Mouse (Mus musculus): ENCODE results near the gene Fgf10. TPM values are rescaled to one million over a fixed set of nuclear protein-coding genes. Genes with fewer than 3 reads are reported as not detected.

Fgf10 gene
- polyA plus RNA-seq, 1 experiment from 2014 or later, result 1.3 TPM

DNA sequence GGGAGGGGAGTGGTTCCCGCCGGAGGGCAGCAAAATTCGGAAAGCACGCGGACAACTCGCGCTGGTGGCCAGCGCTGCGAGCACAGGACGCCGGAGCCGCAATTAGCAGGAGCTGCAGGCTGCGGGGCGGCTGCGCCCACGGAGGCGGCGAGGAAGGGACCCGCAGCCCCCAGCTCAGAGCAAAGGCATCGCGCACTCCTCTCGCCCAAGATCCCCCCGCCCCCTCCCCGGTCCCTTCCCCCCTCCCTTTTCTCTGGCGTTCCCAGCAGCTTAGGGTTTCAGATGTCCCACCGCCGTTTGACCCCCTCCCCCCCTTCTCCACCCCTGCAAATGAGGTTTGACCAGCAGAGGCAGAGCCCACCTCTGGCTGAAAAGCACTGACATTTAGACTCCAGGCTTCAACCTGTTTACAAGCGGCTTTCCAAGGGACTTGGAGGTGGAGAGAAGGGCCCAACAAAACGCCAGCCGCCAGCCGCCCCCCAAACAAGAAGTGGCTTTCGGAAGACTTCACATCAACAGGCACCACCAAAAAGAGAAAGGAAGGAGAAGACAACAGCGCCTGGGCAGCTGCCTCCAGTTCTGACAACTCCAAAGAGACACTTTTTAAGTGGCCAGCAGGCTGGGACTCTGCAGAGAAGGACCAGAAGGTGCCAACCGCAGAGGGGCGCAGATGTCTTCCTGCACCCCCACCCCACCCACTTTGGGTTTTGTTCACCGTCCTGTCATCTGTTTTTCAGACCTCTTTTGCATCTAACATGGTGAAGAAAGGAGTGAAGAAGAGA, 44.9 kb downstream of the Fgf10 start:
- H3K9ac ChIP-seq (ENCODE audit: low read depth, low read length), result peak overlapping the region; percentile 37
- H3K4me2 ChIP-seq (ENCODE audit: low read length), result peak overlapping the region; percentile 70
- no peak overlapping the region for H3K27ac ChIP-seq (ENCODE audit: low read length)
- H3K4me1 ChIP-seq (ENCODE audit: control insufficient read depth, insufficient read depth, low read length), result peaks cover 17% of the 10 kb centered on the region; the same call in 1 of the 2 replicates
- no peaks in the 10 kb centered on the region for H3K9me3 ChIP-seq (replicated peaks; ENCODE audit: control insufficient read depth, low read length, poor library complexity, severe bottlenecking)
- no peaks in the 10 kb centered on the region for H3K36me3 ChIP-seq (ENCODE audit: control insufficient read depth, insufficient read depth, low read length)
- peak overlapping the region; percentile 45 for H3K4me3 ChIP-seq (ENCODE audit: low read depth, low read length)
- H3K27me3 ChIP-seq (ENCODE audit: control insufficient read depth, insufficient read depth, low read depth, low read length), result peaks cover 13% of the 10 kb centered on the region
- under 1% methylated on average over 32 of the region's 36 CpGs for WGBS
- peak; percentile 83 for ATAC-seq

DNA sequence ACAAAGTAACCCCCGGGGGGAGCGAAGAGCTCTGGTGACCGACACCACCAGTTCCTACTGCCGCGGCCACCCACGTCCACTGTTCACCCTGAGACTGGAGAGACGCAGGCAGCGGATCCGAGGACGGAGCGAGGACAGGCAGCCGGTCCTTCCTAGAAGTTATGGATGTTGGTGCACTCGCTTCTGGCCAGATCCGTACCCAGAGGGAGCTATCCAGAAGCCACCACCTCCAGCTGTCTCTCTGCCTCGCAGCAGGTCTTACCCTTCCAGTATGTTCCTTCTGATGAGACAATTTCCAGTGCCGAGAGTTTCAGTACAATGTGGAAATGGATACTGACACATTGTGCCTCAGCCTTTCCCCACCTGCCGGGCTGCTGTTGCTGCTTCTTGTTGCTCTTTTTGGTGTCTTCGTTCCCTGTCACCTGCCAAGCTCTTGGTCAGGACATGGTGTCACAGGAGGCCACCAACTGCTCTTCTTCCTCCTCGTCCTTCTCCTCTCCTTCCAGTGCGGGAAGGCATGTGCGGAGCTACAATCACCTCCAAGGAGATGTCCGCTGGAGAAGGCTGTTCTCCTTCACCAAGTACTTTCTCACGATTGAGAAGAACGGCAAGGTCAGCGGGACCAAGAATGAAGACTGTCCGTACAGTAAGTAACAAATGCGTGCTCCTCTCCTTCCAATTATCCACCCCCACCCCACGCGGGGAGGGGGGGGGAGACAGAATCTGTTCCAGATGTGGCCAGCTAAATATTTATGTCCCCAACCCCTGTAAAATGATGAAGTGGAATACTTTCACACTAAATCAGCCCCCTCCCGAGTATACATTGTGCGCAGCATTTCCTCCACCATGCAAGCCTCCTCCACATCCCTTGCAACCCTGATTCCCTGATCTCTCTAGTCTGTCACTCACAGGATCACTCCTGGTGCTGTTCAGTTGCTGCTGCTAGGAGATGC, 45.8 kb downstream of the Fgf10 start:
- peaks cover 17% of the 10 kb centered on the region; the same call in 1 of the 2 replicates for H3K4me1 ChIP-seq (ENCODE audit: control insufficient read depth, insufficient read depth, low read length)
- H3K9me3 ChIP-seq (replicated peaks; ENCODE audit: control insufficient read depth, low read length, poor library complexity, severe bottlenecking), result no peaks in the 10 kb centered on the region
- peak overlapping the region; percentile 45 for H3K4me3 ChIP-seq (ENCODE audit: low read depth, low read length)
- H3K36me3 ChIP-seq (ENCODE audit: control insufficient read depth, insufficient read depth, low read length), result no peaks in the 10 kb centered on the region
- peaks cover 13% of the 10 kb centered on the region for H3K27me3 ChIP-seq (ENCODE audit: control insufficient read depth, insufficient read depth, low read depth, low read length)
- ATAC-seq, result peak; percentile 78
- H3K9ac ChIP-seq (ENCODE audit: low read depth, low read length), result 0 out of 2 replicates have a peak overlapping the region, but pooled peaks have one; percentile 8
- H3K27ac ChIP-seq (ENCODE audit: low read length), result no peak overlapping the region
- WGBS, result under 1% methylated on average over 30 of the region's 31 CpGs
- peak overlapping the region; percentile 70 for H3K4me2 ChIP-seq (ENCODE audit: low read length)

DNA sequence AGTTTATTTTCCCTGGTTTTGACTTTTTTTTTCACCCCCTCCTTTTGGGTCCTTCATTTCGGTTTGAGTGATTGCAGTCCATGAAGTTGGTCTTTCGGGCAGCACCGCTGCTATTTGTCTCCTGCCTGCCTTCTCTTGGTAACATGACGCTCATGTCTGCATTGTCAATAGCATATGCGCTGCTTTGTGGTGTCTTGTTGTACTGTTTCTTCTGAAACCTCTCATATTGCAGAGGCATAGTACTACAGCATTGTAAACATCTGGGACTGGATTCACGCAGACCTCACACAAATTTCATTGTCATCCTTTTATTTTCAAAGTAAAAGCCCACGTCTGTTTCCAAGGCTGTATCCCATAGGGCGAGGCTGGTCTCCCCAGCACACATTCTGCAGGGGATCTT, 46.7 kb downstream of the Fgf10 start:
- no peaks in the 10 kb centered on the region for H3K9me3 ChIP-seq (replicated peaks; ENCODE audit: control insufficient read depth, low read length, poor library complexity, severe bottlenecking)
- 7% methylated on average over 8 of the region's 8 CpGs for WGBS

DNA sequence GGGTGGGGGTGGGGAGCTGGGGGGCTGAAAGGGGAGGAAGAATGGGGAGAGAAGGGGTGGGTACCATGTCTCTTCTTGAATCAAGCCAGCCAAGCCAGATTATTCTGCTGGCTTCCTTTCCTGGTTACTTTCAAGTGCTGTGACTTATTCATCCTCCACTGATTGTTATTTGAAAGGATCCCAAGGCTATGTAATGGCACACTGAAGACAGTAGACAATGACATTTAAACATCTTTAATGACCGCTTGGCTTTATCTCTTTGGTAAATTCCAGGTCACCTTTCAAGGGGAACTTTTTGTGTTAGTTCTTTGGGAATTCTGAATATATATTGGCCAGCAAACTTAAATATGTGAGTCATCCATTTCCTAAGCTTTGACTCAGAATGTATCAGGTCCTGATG, 47.1 kb downstream of the Fgf10 start:
- H3K4me3 ChIP-seq (ENCODE audit: low read depth, low read length), result no peak overlapping the region
- no peak for ATAC-seq
- no peaks in the 10 kb centered on the region for H3K36me3 ChIP-seq (ENCODE audit: control insufficient read depth, insufficient read depth, low read length)
- H3K4me2 ChIP-seq (ENCODE audit: low read length), result peak overlapping the region; percentile 70; the same call in 1 of the 2 replicates
- no peaks in the 10 kb centered on the region for H3K9me3 ChIP-seq (replicated peaks; ENCODE audit: control insufficient read depth, low read length, poor library complexity, severe bottlenecking)
- peaks cover 13% of the 10 kb centered on the region for H3K27me3 ChIP-seq (ENCODE audit: control insufficient read depth, insufficient read depth, low read depth, low read length)
- H3K4me1 ChIP-seq (ENCODE audit: control insufficient read depth, insufficient read depth, low read length), result peaks cover 17% of the 10 kb centered on the region; the same call in 1 of the 2 replicates
- 55% methylated on average over 1 of the region's 1 CpGs for WGBS
- H3K27ac ChIP-seq (ENCODE audit: low read length), result no peak overlapping the region
- H3K9ac ChIP-seq (ENCODE audit: low read depth, low read length), result no peak overlapping the region

More for the DNA sequence above, 46.7 kb downstream of the Fgf10 start:
- no peak for ATAC-seq
- no peak overlapping the region for H3K27ac ChIP-seq (ENCODE audit: low read length)
- peaks cover 17% of the 10 kb centered on the region; the same call in 1 of the 2 replicates for H3K4me1 ChIP-seq (ENCODE audit: control insufficient read depth, insufficient read depth, low read length)
- H3K36me3 ChIP-seq (ENCODE audit: control insufficient read depth, insufficient read depth, low read length), result no peaks in the 10 kb centered on the region
- peaks cover 13% of the 10 kb centered on the region for H3K27me3 ChIP-seq (ENCODE audit: control insufficient read depth, insufficient read depth, low read depth, low read length)
- H3K9ac ChIP-seq (ENCODE audit: low read depth, low read length), result no peak overlapping the region
- peak overlapping the region; percentile 45 for H3K4me3 ChIP-seq (ENCODE audit: low read depth, low read length)
- H3K4me2 ChIP-seq (ENCODE audit: low read length), result peak overlapping the region; percentile 70

DNA sequence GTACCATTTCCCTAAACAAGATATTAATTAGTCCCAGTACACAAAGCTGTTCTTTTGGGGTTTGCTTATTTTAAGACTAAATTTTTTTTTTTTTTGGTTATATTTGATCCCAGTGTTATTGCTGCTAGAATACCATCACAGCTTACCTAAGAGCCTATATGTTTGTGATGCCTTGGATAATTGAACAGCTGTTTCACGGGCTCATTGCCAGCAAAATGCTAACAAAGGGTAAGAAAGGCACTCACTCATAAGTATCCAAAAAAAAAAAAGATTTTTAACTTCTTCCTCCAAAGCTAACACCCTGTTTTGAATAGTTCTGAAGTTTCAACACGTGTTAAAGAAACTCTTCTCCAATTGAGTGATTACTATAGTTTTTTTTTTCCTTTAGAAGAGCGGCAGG, 48.8 kb downstream of the Fgf10 start:
- Histone ChIP-seq H3K9me3 (replicated peaks; ENCODE audit: control insufficient read depth, low read length, poor library complexity, severe bottlenecking) (no peaks in the 10 kb centered on the region), H3K36me3 (ENCODE audit: control insufficient read depth, insufficient read depth, low read length) (no peaks in the 10 kb centered on the region), H3K27me3 (ENCODE audit: control insufficient read depth, insufficient read depth, low read depth, low read length) (peaks cover 7% of the 10 kb centered on the region; the same call in 1 of the 2 replicates), H3K9ac (ENCODE audit: low read depth, low read length) (no peak overlapping the region), H3K4me3 (ENCODE audit: low read depth, low read length) (no peak overlapping the region), H3K4me2 (ENCODE audit: low read length) (no peak overlapping the region), H3K4me1 (ENCODE audit: control insufficient read depth, insufficient read depth, low read length) (peaks cover 15% of the 10 kb centered on the region; the same call in 1 of the 2 replicates), H3K27ac (ENCODE audit: low read length) (no peak overlapping the region)
- ATAC-seq, result no peak
- WGBS, result 52% methylated on average over 3 of the region's 3 CpGs

DNA sequence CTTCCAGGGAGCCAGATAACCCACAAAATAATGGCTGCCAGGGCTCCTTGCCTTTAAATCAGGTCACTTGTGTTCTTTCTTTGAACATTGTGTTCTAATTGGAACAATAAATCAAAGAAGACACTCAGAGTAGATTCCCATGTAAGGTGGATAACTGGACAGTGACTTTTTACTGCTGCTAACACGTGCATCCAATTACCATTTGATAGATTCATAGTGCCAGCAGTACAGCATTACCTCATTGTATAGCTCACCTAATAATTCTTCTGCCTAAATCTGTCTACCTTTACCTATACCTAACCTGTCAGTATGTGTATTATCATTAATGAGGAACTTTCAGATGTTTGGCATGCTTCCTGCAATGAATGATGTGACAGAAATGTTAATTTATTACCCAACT, 52.1 kb downstream of the Fgf10 start:
- 0 out of 2 replicates have a peak, but pooled peaks cover under 1% of the 10 kb centered on the region for H3K27me3 ChIP-seq (ENCODE audit: control insufficient read depth, insufficient read depth, low read depth, low read length)
- H3K36me3 ChIP-seq (ENCODE audit: control insufficient read depth, insufficient read depth, low read length), result no peaks in the 10 kb centered on the region
- no peak overlapping the region for H3K27ac ChIP-seq (ENCODE audit: low read length)
- H3K4me3 ChIP-seq (ENCODE audit: low read depth, low read length), result no peak overlapping the region
- no peak overlapping the region for H3K4me2 ChIP-seq (ENCODE audit: low read length)
- WGBS, result 50% methylated on average over 1 of the region's 1 CpGs
- H3K4me1 ChIP-seq (ENCODE audit: control insufficient read depth, insufficient read depth, low read length), result no peaks in the 10 kb centered on the region
- H3K9me3 ChIP-seq (replicated peaks; ENCODE audit: control insufficient read depth, low read length, poor library complexity, severe bottlenecking), result no peaks in the 10 kb centered on the region
- no peak for ATAC-seq
- H3K9ac ChIP-seq (ENCODE audit: low read depth, low read length), result no peak overlapping the region

DNA sequence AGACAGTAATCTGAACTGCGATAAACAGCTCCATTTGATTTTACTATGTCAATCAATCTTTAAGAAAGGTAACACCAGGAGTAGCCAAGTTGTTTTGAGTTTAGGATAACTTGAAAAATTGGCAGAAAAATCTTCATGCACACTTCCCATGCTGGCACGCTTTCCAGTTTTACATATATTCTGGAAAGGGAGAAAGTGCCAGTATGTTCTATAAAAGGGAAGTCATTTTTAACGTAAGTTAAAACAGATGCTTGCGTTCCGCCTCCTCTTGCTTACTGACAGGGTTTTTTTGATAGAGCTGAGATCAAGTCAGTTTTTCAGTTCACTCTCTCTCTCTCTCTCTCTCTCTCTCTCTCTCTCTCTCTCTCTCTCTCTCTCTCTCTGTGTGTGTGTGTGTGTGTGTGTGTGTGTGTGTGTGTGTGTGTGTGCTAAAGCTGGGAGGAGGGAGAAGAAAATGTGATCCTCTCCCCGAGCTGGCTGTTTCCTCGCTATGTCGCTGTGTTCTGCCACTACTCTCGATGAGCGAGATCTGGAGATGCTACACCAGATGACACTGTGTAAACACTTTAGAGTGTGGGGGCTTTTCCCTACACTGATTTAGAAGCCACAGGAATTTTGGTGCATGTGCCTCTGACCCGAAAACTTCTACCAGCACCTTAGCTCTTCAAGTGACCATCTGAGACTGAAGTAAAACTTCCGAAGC, 62.4 kb downstream of the Fgf10 start:
- Histone ChIP-seq H3K27me3 (ENCODE audit: control insufficient read depth, insufficient read depth, low read depth, low read length) (no peaks in the 10 kb centered on the region), H3K9me3 (replicated peaks; ENCODE audit: control insufficient read depth, low read length, poor library complexity, severe bottlenecking) (no peaks in the 10 kb centered on the region), H3K4me1 (ENCODE audit: control insufficient read depth, insufficient read depth, low read length) (no peaks in the 10 kb centered on the region), H3K9ac (ENCODE audit: low read depth, low read length) (no peak overlapping the region), H3K4me2 (ENCODE audit: low read length) (no peak overlapping the region), H3K36me3 (ENCODE audit: control insufficient read depth, insufficient read depth, low read length) (no peaks in the 10 kb centered on the region), H3K4me3 (ENCODE audit: low read depth, low read length) (no peak overlapping the region), H3K27ac (ENCODE audit: low read length) (no peak overlapping the region)
- 81% methylated on average over 12 of the region's 12 CpGs for WGBS
- ATAC-seq, result no peak

DNA sequence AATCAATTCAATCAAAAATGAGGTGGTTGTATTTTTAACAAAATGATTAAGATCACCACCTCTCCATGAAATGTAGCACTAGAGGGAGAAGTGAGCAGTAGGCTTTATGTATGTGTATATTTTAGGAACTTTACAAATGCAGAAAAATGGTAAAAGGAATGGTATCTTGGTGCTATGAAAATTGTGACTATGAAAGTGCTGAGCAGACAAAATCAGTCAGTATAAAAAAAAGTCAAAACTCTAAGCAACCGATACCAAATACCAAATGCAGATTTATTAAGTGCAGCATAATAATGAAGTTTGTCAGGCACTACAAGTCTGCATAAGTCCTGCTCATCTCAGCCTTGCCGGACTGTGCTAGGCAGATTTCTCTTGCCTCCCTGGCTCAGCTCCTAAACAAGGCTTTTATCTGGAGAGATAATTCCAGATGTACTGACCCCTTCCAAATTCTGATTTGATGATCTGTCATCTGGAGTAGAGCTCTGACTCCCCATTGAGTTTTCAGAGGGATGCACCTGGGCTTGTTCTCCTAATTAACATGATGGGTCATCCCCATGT, 70.3 kb downstream of the Fgf10 start:
- Histone ChIP-seq H3K9ac (ENCODE audit: low read depth, low read length) (no peak overlapping the region), H3K9me3 (replicated peaks; ENCODE audit: control insufficient read depth, low read length, poor library complexity, severe bottlenecking) (no peaks in the 10 kb centered on the region), H3K27me3 (ENCODE audit: control insufficient read depth, insufficient read depth, low read depth, low read length) (no peaks in the 10 kb centered on the region), H3K4me2 (ENCODE audit: low read length) (no peak overlapping the region), H3K4me3 (ENCODE audit: low read depth, low read length) (no peak overlapping the region), H3K4me1 (ENCODE audit: control insufficient read depth, insufficient read depth, low read length) (no peaks in the 10 kb centered on the region), H3K36me3 (ENCODE audit: control insufficient read depth, insufficient read depth, low read length) (no peaks in the 10 kb centered on the region), H3K27ac (ENCODE audit: low read length) (no peak overlapping the region)
- no peak for ATAC-seq
- WGBS, result 89% methylated on average over 2 of the region's 2 CpGs
